Comparison of ENCODE assay signal across 9 mouse cellular contexts in the genomic region with DNA sequence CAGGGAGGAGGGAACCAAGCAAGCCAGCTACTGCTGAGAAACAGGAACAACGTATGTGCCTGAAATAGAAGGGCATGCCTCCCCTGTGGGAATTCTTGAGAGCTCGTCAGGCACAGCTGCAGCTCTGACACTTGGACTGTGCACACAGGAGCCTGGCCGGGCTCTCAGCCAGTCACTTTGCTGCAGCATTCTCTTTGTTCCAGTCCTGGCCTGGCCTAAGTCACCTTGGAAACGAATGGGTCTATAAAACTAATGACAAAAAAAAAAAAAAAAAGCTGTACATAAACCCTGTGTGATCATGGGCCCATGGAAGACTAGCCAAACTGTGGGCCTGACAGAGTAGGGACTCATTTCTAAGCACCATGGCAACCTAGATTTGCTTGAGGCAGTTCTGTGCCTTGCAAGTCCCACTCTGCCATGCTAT. TPM values are rescaled to one million over a fixed set of nuclear protein-coding genes. Genes with fewer than 3 reads are reported as not detected.
DNase-seq lines count a peak whose midpoint lies in the region; ATAC-seq and TF ChIP-seq lines count a peak whose summit lies in the region.
"Had no signal": no experiment of that assay in that cellular context is flagged by ENCODE, and none has a peak within 500 bp of the region (broad histone marks: within the 10 kb centered on the region; RNA-seq: fewer than 3 reads in every experiment).

No protein-coding gene starts in this region.

- TF ChIP-seq EP300 in heart, adult 2 months (IDR thresholded peaks at IDR 0.05; ENCODE audit: insufficient read depth, low read depth, low read length) = no peak

- no peak overlapping the region for H3K4me3 ChIP-seq in heart, adult 2 months

- no peaks in the 10 kb centered on the region for H3K27me3 ChIP-seq in heart, adult 2 months (ENCODE audit: control insufficient read depth, insufficient read depth, low read length)

- H3K36me3 ChIP-seq in heart, adult 2 months (ENCODE audit: control insufficient read depth, insufficient read depth, low read length) = peaks cover 2% of the 10 kb centered on the region; the same call in 1 of the 2 replicates

- ATAC-seq in frontal cortex, adult (ENCODE audit: low TSS enrichment) = peak; percentile 82
- ATAC-seq in inflammation-experienced regulatory T-cells, adult 6 months = no peak

- H3K27ac ChIP-seq in heart, adult 2 months = peak overlapping the region; percentile 18; the same call in 1 of the 2 replicates

- intact Hi-C loops in heart, adult 2 months (cut with DNase I) = no loop called here

- H3K9ac ChIP-seq in heart, adult 2 months (ENCODE audit: low read depth, low read length) = no peak overlapping the region

- H3K79me2 ChIP-seq in heart, adult 2 months (replicated peaks; ENCODE audit: control insufficient read depth, insufficient read depth, low read length) = no peaks in the 10 kb centered on the region

- TF ChIP-seq POLR2A in heart, adult 2 months (IDR thresholded peaks at IDR 0.05; ENCODE audit: insufficient read depth, low read depth, low read length) = no peak

- H3K4me1 ChIP-seq in heart, adult 2 months (ENCODE audit: control insufficient read depth, insufficient read depth, low read length) = peaks cover 15% of the 10 kb centered on the region

- no peak for TF ChIP-seq CTCF in heart, adult 2 months (IDR thresholded peaks at IDR 0.05)

- 6% methylated on average over 4 of the region's 4 CpGs for WGBS in heart, adult 2 months

- no peak for DNase-seq in frontal cortex, postnatal 25 days (ENCODE audit: low spot score in 2 of 2)
- peak; percentile 60 for DNase-seq in embryo, embryonic 10.5 days (ENCODE audit: low spot score)
- DNase-seq in heart, adult 2 months = peak; percentile 37 to 71
- DNase-seq in kidney, adult 18-20 months = peak; percentile 13
- DNase-seq in lung, postnatal 14 days = peak; percentile 7
- DNase-seq in right cerebral cortex, postnatal 4 days = peak; percentile 11

RNA-seq across cellular contexts. Expression of a gene that starts 31.8 kb away (rescaled TPM):
- total RNA-seq in heart, adult 2 months (2021) = 1 to 10 TPM; 1.9 to 2.5 TPM
- polyA plus RNA-seq in heart, adult 2 months (2012; rRNA removed) = 2.5 and 4.2 TPM in 2 replicates
- polyA plus RNA-seq in inflammation-experienced regulatory T-cells, adult 6 months (2017; shearing (Covaris generic)) = under 1 TPM in 1 of 3 experiments, not detected in 2; 0.38 TPM
- total RNA-seq: neutrophil, adult 5-6 weeks had no signal

Comparison
In these comparisons a context has a peak if more than half of its experiments do, and no peak if none do; other contexts are left out.
1. DNase-seq: peak in embryo, embryonic 10.5 days (single experiment), heart, adult 2 months (2 of 2), kidney, adult 18-20 months (single experiment), lung, postnatal 14 days (single experiment) and right cerebral cortex, postnatal 4 days (single experiment); none in frontal cortex, postnatal 25 days (0 of 2).